Mouse (Mus musculus): ENCODE measurements around the gene Dicer1. TPM values are rescaled to one million over a fixed set of nuclear protein-coding genes. Genes with fewer than 3 reads are reported as not detected.
"Not testable (repeated sequence)": the region's sequence is repeated elsewhere in the genome, so short reads cannot be mapped to it uniquely, and the experiment has no call there.

The Dicer1 gene
- polyA plus RNA-seq, 1 experiment = 7.3 TPM

- H3K79me3 ChIP-seq (ENCODE audit: low read depth) = peaks cover 28% of the 10 kb centered on the region
- peaks cover 53% of the 10 kb centered on the region for H3K36me3 ChIP-seq (ENCODE audit: control insufficient read depth, insufficient read depth)
Observed at GRCm38 (mm10) chr12:104733165-104733564, 18.6 kb downstream of the Dicer1 start.

GRCm38 (mm10) chr12:104731782-104732181, 20.0 kb downstream of the Dicer1 start:
- H3K27me3 ChIP-seq (ENCODE audit: control insufficient read depth, insufficient read depth, insufficient read length) = no peaks in the 10 kb centered on the region
- H3K79me3 ChIP-seq (ENCODE audit: low read depth) = peaks cover 23% of the 10 kb centered on the region
- H3ac ChIP-seq (ENCODE audit: control insufficient read depth, insufficient read length, low read depth) = no peak overlapping the region
- TF ChIP-seq CEBPB (IDR thresholded peaks at IDR 0.05; ENCODE audit: low read depth) = no peak
- no peak for TF ChIP-seq MYOD1 (IDR thresholded peaks at IDR 0.05; ENCODE audit: control insufficient read depth, insufficient read length, low read depth)
- TF ChIP-seq MAX (IDR thresholded peaks at IDR 0.05) = no peak
- TF ChIP-seq USF1 (IDR thresholded peaks at IDR 0.05; ENCODE audit: low read depth) = no peak
- no peak for TF ChIP-seq MYOG (IDR thresholded peaks at IDR 0.05; ENCODE audit: control insufficient read depth, extremely low read depth, insufficient read length)
- H3K79me2 ChIP-seq (ENCODE audit: control insufficient read depth, insufficient read depth) = peaks cover 43% of the 10 kb centered on the region
- no peak overlapping the region for H3K4me3 ChIP-seq (ENCODE audit: insufficient read depth, poor library complexity, severe bottlenecking)
- H3K36me3 ChIP-seq (ENCODE audit: control insufficient read depth, insufficient read depth) = peaks cover 54% of the 10 kb centered on the region

More at GRCm38 (mm10) chr12:104733165-104733564, 18.6 kb downstream of the Dicer1 start:
- TF ChIP-seq USF1 (IDR thresholded peaks at IDR 0.05; ENCODE audit: low read depth) (no peak), MYOG (IDR thresholded peaks at IDR 0.05; ENCODE audit: control insufficient read depth, extremely low read depth, insufficient read length) (no peak), CEBPB (IDR thresholded peaks at IDR 0.05; ENCODE audit: low read depth) (no peak), CTCF (IDR thresholded peaks at IDR 0.05; ENCODE audit: control insufficient read depth, insufficient read depth, insufficient read length) (no peak), FOSL1 (IDR thresholded peaks at IDR 0.05; ENCODE audit: insufficient read depth, low read length, poor library complexity, severe bottlenecking) (no peak), MYOD1 (IDR thresholded peaks at IDR 0.05; ENCODE audit: control insufficient read depth, insufficient read length, low read depth) (no peak), MAX (IDR thresholded peaks at IDR 0.05) (no peak)
- Histone ChIP-seq H3K27me3 (ENCODE audit: control insufficient read depth, insufficient read depth, insufficient read length) (no peaks in the 10 kb centered on the region), H3ac (ENCODE audit: control insufficient read depth, insufficient read length, low read depth) (no peak overlapping the region), H3K79me2 (ENCODE audit: control insufficient read depth, insufficient read depth) (peaks cover 57% of the 10 kb centered on the region), H3K4me3 (ENCODE audit: insufficient read depth, poor library complexity, severe bottlenecking) (no peak overlapping the region)

- H3K79me3 ChIP-seq (ENCODE audit: low read depth); H3ac ChIP-seq (ENCODE audit: control insufficient read depth, insufficient read length, low read depth); H3K27me3 ChIP-seq (ENCODE audit: control insufficient read depth, insufficient read depth, insufficient read length); H3K4me3 ChIP-seq (ENCODE audit: insufficient read depth, poor library complexity, severe bottlenecking); H3K79me2 ChIP-seq (ENCODE audit: control insufficient read depth, insufficient read depth): not testable (repeated sequence)
- H3K36me3 ChIP-seq (ENCODE audit: control insufficient read depth, insufficient read depth) = peaks cover 81% of the 10 kb centered on the region
Observed at GRCm38 (mm10) chr12:104726436-104726835, 25.3 kb downstream of the Dicer1 start.

- no peak overlapping the region for H3K4me3 ChIP-seq (ENCODE audit: insufficient read depth, poor library complexity, severe bottlenecking)
- H3K36me3 ChIP-seq (ENCODE audit: control insufficient read depth, insufficient read depth) = peaks cover 72% of the 10 kb centered on the region
- TF ChIP-seq FOSL1 (IDR thresholded peaks at IDR 0.05; ENCODE audit: insufficient read depth, low read length, poor library complexity, severe bottlenecking) = no peak
- TF ChIP-seq MYOG (IDR thresholded peaks at IDR 0.05; ENCODE audit: control insufficient read depth, extremely low read depth, insufficient read length) = no peak
- no peak for TF ChIP-seq CEBPB (IDR thresholded peaks at IDR 0.05; ENCODE audit: low read depth)
- no peak for TF ChIP-seq CTCF (IDR thresholded peaks at IDR 0.05; ENCODE audit: control insufficient read depth, insufficient read depth, insufficient read length)
- no peak for TF ChIP-seq MYOD1 (IDR thresholded peaks at IDR 0.05; ENCODE audit: control insufficient read depth, insufficient read length, low read depth)
- no peak for TF ChIP-seq MAX (IDR thresholded peaks at IDR 0.05)
- TF ChIP-seq USF1 (IDR thresholded peaks at IDR 0.05; ENCODE audit: low read depth) = no peak
- H3K27me3 ChIP-seq (ENCODE audit: control insufficient read depth, insufficient read depth, insufficient read length) = no peaks in the 10 kb centered on the region
- peaks cover 29% of the 10 kb centered on the region for H3K79me2 ChIP-seq (ENCODE audit: control insufficient read depth, insufficient read depth)
- no peak overlapping the region for H3ac ChIP-seq (ENCODE audit: control insufficient read depth, insufficient read length, low read depth)
- H3K79me3 ChIP-seq (ENCODE audit: low read depth) = peaks cover 6% of the 10 kb centered on the region
Observed at GRCm38 (mm10) chr12:104722056-104722455, 29.7 kb downstream of the Dicer1 start.

- H3K79me2 ChIP-seq (ENCODE audit: control insufficient read depth, insufficient read depth) = peaks cover 38% of the 10 kb centered on the region
- TF ChIP-seq CEBPB (IDR thresholded peaks at IDR 0.05; ENCODE audit: low read depth) (no peak), USF1 (IDR thresholded peaks at IDR 0.05; ENCODE audit: low read depth) (no peak), FOSL1 (IDR thresholded peaks at IDR 0.05; ENCODE audit: insufficient read depth, low read length, poor library complexity, severe bottlenecking) (no peak), MYOD1 (IDR thresholded peaks at IDR 0.05; ENCODE audit: control insufficient read depth, insufficient read length, low read depth) (no peak), CTCF (IDR thresholded peaks at IDR 0.05; ENCODE audit: control insufficient read depth, insufficient read depth, insufficient read length) (no peak), MYOG (IDR thresholded peaks at IDR 0.05; ENCODE audit: control insufficient read depth, extremely low read depth, insufficient read length) (no peak), MAX (IDR thresholded peaks at IDR 0.05) (no peak)
- H3K4me3 ChIP-seq (ENCODE audit: insufficient read depth, poor library complexity, severe bottlenecking) = no peak overlapping the region
- no peaks in the 10 kb centered on the region for H3K27me3 ChIP-seq (ENCODE audit: control insufficient read depth, insufficient read depth, insufficient read length)
- peaks cover 78% of the 10 kb centered on the region for H3K36me3 ChIP-seq (ENCODE audit: control insufficient read depth, insufficient read depth)
- H3K79me3 ChIP-seq (ENCODE audit: low read depth) = peaks cover 7% of the 10 kb centered on the region
- no peak overlapping the region for H3ac ChIP-seq (ENCODE audit: control insufficient read depth, insufficient read length, low read depth)
Observed at GRCm38 (mm10) chr12:104721011-104721410, 30.7 kb downstream of the Dicer1 start.

GRCm38 (mm10) chr12:104718956-104719355, 32.8 kb downstream of the Dicer1 start:
- Histone ChIP-seq H3K79me3 (ENCODE audit: low read depth) (peaks cover 9% of the 10 kb centered on the region), H3K27me3 (ENCODE audit: control insufficient read depth, insufficient read depth, insufficient read length) (no peaks in the 10 kb centered on the region), H3K36me3 (ENCODE audit: control insufficient read depth, insufficient read depth) (peaks cover 73% of the 10 kb centered on the region), H3K79me2 (ENCODE audit: control insufficient read depth, insufficient read depth) (peaks cover 46% of the 10 kb centered on the region), H3K4me3 (ENCODE audit: insufficient read depth, poor library complexity, severe bottlenecking) (no peak overlapping the region), H3ac (ENCODE audit: control insufficient read depth, insufficient read length, low read depth) (no peak overlapping the region)
- TF ChIP-seq MYOD1 (IDR thresholded peaks at IDR 0.05; ENCODE audit: control insufficient read depth, insufficient read length, low read depth) = no peak
- TF ChIP-seq MYOG (IDR thresholded peaks at IDR 0.05; ENCODE audit: control insufficient read depth, extremely low read depth, insufficient read length) = no peak
- TF ChIP-seq USF1 (IDR thresholded peaks at IDR 0.05; ENCODE audit: low read depth) = no peak
- no peak for TF ChIP-seq CTCF (IDR thresholded peaks at IDR 0.05; ENCODE audit: control insufficient read depth, insufficient read depth, insufficient read length)
- no peak for TF ChIP-seq CEBPB (IDR thresholded peaks at IDR 0.05; ENCODE audit: low read depth)
- no peak for TF ChIP-seq MAX (IDR thresholded peaks at IDR 0.05)
- no peak for TF ChIP-seq FOSL1 (IDR thresholded peaks at IDR 0.05; ENCODE audit: insufficient read depth, low read length, poor library complexity, severe bottlenecking)
